Mouse (Mus musculus) left cerebral cortex, postnatal 10 days (tissue): Measurements from ENCODE around the gene Il12rb1. TPM values are rescaled to one million over a fixed set of nuclear protein-coding genes. Genes with fewer than 3 reads are reported as not detected.
A peak's percentile ranks its signal among the peaks of the same experiment; 100 is the strongest.

Source experiments
- DNase-seq, 2 experiments: peaks; one replicate each; pipeline ENCODE4 v3.0.0; 2021 to 2022; ENCODE audit warnings: low spot score in 2 of 2, mixed read lengths in 1 of 2; ENCODE audit errors: extremely low spot score in 1 of 2
- intact Hi-C: fragments of 180-260 bp; cut with DNase I; formaldehyde crosslinking; loops from one replicate; pipeline ENCODE4 v1.15.1; 2025
- total RNA-seq, 2 experiments: library from RNA; stranded (reverse); gene quantifications; 2 replicates each; pipeline ENCODE4 v1.2.3; 2021

Gene Il12rb1
- total RNA-seq, 2 experiments from 2014 or later: 0.13 to 0.28 TPM

- intact Hi-C loops: loop anchor here (2.0 to 5.0 kb wide), 2 partner anchors 79 to 119 kb away; partner anchors contain the start of genes Mpv17l2 and Pde4c
- DNase-seq: peak; percentile 87
Measured at GRCm38 (mm10) chr8:70841147-70842072, 33.2 kb downstream of the Il12rb1 start.

DNA sequence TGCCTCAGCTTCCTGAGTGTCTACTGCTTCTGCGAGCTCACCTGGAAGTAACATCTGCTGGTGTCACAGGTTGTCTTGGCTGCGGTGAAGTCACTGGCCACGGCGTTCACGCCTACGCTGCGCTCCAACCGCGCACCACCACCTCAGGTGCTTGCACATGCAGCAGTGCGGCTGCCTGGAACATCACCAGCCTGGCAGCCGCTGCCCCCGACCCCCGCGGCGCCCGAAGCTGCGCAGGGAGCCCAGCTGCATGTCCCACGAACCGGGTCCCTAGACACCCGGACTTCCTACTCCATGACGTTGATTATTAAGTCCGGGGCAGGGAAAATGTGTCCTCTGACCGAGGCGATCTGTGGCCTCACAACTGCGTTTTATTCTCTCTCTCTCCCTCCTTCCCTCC, 34.2 kb downstream of the Il12rb1 start:
- intact Hi-C loops: loop anchor here (5.0 kb wide), 1 partner anchor 80 kb away; the partner anchor contains the start of gene Mpv17l2
- DNase-seq: peak in 1 of 2 experiments; percentile 41

DNA sequence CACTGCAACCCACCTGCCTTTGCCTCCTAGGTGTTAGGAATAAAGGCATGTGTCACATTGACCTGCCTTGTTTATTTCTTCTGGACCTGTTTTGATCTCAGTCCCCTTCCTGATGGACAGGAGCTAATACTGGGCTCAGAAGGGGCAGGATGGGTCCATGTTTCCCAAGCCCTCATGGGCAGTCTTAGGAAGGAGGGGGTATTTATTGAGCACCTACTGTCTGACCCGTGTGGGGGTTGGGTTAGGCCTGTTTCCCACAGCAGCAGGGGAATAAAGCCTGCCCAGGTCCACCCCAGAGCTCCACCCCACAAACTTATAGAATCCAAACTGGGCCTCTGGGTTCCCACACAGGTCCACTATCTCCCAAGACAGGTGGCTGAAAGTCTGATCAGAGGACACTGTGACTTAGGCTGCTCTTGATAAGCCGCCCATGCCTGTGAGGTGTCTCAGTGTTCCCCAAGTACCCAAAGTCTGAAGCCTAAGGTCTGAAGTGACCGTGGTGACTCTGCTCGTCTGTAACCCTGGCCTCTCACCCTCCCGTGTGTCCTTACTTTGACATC, 35.0 kb downstream of the Il12rb1 start:
- DNase-seq: peak in 1 of 2 experiments; percentile 22
- intact Hi-C loops: loop anchor here (5.0 kb wide), 1 partner anchor 81 kb away; the partner anchor contains the start of gene Mpv17l2

DNA sequence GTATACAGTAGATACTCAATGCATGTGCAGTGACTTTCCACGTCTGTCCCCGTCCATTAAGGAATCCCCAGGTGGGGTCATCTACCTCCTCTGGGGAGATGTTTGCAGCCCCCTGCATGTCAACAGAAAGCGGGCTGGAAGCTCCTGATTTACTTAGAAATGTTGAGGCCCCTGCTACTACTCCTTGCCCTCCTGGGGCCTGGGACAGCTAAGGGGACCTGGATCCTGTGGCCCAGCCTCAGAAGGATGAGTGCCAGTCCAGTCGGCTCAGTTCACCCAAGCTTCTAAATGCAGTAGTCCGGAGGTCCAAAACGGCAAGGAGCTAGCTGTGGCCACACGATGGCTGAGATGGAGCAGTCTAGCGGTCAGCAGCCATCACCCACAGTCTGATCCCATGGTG, 35.7 kb downstream of the Il12rb1 start:
- intact Hi-C loops: loop anchor here (2.0 to 5.0 kb wide), 2 partner anchors 25 to 82 kb away; partner anchors contain the start of gene Mpv17l2
- DNase-seq: no peak

DNA sequence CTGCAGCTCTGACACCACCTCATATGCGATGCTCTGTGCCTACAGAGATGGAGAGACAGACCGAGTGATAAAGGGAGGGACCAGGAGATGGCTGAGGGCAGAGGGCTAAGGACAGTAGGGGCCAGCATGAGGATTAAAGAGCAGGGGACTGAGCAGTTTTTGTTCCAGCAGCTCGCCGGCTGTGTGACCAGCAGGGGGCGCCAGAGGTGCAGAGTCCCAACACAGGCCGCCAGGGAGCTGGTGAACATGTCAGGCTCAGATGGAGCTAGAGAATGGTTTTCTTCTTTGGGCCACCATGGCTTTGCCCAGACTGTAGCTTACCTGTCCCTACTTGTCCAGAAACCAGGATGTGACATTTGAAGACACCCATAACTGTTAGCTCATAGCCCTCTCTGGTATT, 36.3 kb downstream of the Il12rb1 start:
- intact Hi-C loops: loop anchor here (2.0 to 5.0 kb wide), 2 partner anchors 24 to 82 kb away; partner anchors contain the start of gene Mpv17l2
- peak; percentile 77 to 91 for DNase-seq

DNA sequence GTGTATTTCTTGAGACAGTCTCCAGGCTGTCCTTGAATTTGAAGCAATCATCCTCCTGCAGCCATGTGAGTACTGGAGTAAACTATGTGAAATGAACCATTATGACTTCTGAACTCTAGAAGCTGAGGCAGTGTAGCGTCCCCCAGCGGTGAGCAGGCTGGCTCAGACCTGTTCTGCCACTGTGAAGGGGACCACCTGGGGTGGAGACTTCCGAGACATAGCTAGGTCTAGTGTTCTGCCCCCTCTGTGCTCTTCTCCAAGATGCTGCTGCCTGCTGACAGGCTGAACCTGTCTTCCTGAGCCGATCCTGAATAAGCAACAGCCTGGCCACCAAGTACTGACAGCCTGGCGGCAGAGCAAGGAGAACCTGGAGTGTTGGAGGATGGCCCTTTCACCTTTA, 36.9 kb downstream of the Il12rb1 start:
- intact Hi-C loops: loop anchor here (2.0 kb wide), 1 partner anchor 24 kb away; no protein-coding TSS in a partner anchor
- peak in 1 of 2 experiments; percentile 47 for DNase-seq

- intact Hi-C loops: no loop called here
- DNase-seq: peak in 1 of 2 experiments; percentile 38
Measured at GRCm38 (mm10) chr8:70846371-70847154, 38.3 kb downstream of the Il12rb1 start.

GRCm38 (mm10) chr8:70849333-70849990, 41.2 kb downstream of the Il12rb1 start:
- intact Hi-C loops: no loop called here
- no peak for DNase-seq

DNA sequence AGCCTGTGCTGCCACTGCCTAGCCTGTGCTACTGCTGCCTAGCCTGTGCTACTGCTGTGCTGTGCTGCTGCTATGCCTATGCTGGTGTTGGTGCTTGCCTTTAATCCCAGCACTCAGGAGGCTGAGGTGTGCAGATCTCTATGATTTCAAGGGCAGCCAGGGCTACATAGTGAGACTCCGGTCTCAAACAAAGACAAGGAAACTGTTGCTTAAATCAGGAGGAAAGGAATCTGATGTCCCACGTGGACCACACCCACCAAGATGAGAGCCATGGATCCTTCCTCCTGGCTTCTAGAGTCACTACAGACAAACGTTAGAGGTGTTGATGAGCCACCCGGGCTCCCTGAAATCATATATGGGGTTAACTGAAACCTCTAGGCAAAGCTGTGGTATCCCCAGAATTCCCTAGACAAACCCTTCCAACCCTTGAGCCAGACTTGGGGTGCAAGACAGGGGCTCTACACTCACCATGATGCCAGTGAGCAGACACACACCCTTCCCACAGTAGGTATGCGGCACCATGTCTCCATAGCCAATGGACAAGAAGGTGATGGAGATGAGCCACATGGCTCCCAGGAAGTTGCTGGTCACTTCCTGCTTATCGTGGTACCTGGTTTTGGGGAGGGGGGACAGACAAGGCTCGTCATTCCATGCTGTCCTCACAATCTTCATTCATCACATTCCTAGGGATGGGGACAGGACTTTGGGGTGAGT, 42.0 kb downstream of the Il12rb1 start:
- no peak for DNase-seq
- intact Hi-C loops: no loop called here

DNA sequence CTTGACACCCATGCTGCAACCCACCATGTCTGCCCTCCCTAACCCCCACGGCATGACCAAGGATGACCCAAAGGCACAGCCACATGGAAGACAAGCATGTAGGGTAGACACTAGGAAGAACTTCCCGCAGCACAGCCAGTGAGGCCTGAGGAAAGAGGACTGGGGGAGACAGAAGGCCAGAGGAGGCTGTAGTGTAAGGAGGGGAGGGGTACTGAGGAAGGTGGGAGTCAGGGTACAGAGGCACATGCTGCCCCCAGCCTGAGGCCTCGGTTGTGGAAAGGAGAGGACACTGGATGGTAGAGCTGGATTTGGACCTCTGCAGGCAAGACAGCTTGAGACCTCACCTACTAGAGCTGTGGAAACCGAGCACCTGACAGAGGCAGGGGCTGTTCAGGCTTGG, 42.7 kb downstream of the Il12rb1 start:
- intact Hi-C loops: no loop called here
- DNase-seq: no peak

DNA sequence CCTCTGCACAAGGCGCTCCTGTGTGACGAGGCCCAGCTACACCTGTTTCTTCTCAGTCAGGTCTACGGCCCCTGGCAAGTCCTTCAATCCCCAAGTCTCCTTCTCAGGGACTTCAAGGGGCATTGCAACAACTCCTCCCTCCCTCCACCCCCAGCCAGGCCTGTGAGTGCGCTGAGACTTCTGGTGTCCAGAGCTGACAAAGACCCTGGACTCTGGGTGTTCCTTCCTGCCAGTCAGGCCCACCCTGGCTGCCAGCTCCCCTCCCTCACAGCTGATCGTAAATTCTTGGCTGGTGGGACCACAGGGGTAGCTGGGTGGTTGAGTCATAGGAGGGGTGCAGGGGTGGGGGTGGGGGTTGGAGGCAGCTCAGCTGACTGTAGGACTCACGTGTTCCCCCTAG, 43.6 kb downstream of the Il12rb1 start:
- intact Hi-C loops: no loop called here
- DNase-seq: no peak

DNA sequence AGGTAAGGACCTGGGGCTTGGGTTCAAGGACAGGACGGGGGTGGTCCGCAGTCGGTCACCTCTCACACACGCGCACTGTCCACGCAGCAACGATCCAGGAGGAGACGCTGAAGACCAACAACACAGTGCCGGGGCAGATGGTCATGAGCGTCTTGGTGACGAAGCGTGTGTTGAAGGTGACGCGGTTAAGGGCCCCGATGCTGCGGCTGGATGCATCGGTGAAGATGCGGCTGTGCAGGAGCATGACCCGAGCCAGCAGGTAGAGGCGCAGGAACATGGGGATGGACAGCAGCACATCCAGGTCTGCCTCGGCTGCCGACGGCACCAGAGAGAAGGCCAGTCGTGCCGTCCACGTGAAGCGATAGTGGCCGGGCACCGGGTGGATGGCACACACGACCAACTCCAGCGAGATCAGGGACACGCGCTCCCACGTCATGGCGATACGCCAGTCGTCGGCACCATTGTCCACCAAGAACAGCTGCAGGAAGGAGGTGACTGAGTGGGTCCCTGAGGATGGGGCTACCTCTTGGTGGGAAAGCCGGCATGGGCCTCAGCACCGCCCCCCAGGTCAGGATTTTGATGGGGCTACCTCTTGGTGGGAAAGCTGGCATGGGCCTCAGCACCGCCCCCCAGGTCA, 44.5 kb downstream of the Il12rb1 start:
- peak in 1 of 2 experiments; percentile 39 for DNase-seq
- intact Hi-C loops: no loop called here

DNA sequence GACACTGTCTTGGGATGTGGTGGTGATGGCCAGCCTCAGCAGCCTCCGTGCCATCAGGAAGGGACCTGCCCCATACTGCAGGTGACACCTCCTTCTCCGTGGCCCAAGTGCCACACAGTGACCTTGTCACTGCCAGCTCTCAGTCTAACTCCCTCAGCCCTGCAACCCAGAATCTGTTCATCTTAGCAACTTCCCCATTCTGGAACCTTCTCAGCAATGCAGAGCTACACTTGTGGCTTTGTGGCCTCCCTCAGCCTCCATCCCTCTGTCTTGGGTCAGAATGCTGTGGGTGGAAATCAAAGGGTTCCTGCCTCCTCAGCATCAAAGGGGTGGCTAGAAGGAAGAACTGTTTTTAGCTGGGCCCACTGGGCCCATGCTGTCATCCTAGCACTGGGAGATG, 45.6 kb downstream of the Il12rb1 start:
- no peak for DNase-seq
- intact Hi-C loops: no loop called here

DNA sequence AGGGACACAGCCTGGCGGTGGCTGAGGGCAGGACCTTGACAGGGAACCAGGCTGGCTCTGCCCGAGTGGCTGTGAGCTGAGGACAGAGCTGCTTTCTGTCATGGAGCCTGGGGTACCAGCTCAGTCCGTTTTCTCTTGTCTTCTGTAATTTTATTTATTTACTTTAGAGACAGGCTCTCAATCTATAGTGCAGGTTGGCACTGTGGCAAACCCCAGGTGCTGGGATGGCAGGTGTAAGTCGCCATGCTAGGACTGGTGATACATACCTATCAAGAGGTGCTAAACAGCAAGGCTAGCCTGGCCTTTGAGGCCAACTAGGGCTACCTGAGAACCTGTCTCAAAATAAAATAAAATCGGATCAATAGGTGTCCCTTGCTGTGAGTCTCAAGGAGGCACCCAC, 47.8 kb downstream of the Il12rb1 start:
- DNase-seq: no peak
- intact Hi-C loops: no loop called here

DNA sequence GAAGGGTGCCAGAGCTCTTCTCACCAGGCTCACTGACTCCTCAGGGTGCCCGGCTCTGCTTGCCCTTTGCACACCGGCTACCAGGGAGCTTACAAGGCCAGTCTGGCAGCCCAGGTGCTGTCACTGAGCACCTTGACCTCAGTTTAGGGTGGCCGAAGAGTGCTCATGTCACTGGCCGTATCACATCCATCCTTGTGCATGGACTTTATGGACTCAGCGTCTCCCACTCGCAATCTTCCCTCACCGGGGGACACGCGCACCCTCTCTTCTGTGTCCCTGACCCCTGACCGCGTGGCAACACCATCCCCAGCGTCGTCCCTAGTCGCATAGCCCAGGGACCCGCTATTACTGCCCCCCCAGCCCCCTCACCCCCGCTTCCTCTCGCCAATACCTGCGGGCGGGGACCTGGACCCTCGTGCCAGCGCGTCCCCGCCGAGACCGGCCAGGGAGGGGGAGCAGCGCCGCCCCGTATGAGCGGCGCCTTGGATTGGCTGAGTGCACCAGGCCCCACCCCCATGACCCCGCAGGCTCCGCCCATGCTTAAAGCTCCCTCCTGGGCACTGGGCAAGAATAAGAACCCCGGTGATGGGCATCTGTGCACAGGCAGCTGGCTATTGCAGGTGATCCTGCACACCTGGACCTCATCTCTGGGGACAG, 48.4 kb downstream of the Il12rb1 start:
- intact Hi-C loops: no loop called here
- DNase-seq: peak in 1 of 2 experiments; percentile 88

- DNase-seq: peak in 1 of 2 experiments; percentile 45
- intact Hi-C loops: no loop called here
Measured at GRCm38 (mm10) chr8:70857516-70857915, 49.3 kb downstream of the Il12rb1 start.
